Mouse (Mus musculus) 3134 (cell line): ENCODE results near the gene Smpd2.

Source experiments
- DNase-seq: peaks from one replicate; pipeline ENCODE4 v3.0.0-alpha.2; 2011; ENCODE audit warnings: low spot score; ENCODE audit not compliant: insufficient read length; ENCODE audit errors: extremely low read depth

The Smpd2 gene

DNA sequence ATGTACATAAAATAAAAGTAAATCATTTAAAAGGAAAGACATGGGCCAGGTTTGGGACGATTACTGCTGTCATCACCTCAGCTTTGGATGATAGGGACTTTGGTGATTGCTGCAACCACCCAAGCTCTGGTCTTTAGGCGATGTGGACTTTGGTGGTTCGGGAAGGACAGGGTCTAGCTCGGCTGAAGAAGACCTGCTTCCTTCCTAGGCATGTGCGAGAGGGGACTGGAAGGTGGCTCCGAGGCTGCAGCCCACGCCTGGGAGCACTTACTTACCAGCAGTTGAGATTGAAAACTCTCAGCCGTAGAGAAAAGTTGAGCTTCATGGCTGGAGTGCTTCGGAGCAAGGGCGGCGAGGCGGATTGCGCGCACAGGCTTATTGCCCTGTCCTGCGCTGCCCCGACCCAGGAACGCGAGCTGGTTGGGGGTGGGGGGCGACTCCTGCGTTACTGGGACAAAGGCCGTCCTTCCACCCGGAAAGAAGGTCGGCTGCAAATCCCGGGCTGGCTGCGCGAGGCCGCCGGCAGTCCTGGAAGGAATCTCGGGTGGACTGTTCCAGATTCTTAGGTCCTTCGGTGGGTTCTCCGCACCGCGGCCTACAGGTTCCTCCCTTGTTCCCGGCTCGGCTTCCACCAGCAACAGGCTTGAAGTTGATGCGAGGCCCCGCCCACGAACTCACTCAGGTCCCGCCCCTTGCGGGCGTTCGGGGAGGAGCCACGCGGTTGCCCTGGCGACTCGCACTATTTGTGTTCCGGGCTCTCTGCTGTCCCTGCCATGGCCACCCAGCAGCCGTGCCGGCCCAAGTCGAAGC, at the start of gene Smpd2, which contains the start of gene Ppil6:
Gene Smpd2, minus strand, starts transcription at position 662 of the 810 bp plus-strand sequence.
Gene Ppil6, plus strand, starts transcription at position 732 of the 810 bp plus-strand sequence.
- peak; percentile 89 for DNase-seq

DNA sequence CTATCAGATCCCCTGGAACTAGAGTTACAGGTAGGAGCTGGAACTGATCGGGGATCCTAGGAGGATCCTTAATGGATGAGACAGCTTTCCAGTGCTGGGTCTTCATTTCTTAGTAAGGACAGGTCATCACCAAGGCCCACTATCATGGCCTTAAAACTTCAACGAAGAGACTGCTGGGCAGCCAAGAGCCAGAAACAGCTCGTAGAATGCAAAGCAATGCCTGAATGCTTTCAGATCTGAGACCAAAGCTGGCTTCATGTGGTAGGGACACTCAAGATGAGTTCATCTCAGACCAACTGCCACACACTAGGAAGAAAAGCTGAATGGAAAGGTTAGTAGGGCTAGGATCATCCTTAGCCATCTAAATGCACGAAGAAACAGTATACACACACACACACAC, 48.8 kb upstream of the Smpd2 start:
- DNase-seq: no peak

DNA sequence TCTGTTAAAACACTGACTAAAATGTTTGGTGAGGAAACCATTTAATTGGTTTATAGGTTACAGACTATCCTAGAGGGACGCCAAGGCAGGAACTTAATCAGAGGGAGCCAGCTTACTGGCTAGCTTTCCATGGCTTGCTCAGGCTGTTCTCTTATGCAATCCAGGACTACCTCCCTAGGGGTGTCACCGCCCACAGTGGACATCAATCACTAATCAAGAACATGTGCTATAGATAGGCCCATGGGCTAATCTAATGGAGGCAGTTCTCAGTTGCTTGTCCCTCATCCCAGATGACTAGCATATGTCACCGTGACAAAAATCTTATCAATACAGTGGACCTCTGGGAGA, 47.8 kb upstream of the Smpd2 start:
- no peak for DNase-seq

DNA sequence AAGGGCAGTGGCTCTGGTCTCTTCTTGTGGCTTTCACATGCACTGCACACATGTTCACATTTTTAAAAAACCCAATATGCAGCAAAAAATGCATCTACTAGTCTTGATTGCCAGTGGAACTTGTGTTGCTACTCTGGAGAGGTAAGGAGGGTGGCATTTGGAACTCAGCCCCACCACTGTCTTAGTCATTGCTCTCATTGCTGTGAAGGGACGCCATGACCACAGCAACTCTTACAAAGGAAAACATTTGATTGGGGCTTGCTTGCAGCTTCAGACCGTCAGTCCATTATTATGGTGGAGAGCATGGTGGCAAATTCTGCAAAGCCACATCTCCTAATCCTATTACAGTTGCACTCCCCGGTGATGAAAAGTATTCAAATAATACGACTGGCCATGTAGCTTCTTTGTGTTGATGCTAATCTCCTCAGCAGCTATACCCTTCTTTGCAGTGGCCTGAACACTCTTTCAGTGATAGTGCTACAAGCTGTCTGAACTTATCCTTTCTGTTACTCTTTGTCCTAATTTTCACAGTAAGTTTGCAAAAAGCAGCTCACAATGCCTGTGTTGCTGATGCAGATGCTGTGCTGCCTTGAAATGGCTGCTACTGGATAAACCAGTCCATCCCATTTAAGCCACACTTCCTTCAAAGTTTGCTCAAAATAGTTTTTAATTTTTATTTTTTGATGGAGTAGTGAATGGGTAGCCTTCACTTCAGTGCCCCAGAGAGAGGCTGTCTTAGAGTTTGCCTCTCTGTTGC, 47.2 kb upstream of the Smpd2 start:
- DNase-seq: no peak

DNA sequence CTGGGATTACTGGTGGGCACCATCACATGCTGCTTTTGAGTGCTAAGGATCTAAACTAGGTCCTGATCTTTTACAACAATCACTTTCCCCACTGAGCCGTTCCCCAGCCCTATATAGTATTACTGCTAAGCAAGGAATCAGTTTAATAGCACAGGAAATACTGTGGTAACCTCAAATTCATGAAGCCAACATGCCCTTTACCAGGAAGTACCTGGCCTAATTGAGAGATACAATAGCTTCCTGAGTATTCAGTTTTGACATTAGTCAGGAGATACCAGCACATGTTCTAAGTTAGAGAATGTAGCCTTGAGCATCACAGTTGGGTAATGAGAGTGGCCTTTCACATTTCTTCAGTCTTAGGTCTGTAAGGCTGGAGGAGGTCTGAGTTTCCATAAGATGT, 46.5 kb upstream of the Smpd2 start:
- DNase-seq: no peak

DNA sequence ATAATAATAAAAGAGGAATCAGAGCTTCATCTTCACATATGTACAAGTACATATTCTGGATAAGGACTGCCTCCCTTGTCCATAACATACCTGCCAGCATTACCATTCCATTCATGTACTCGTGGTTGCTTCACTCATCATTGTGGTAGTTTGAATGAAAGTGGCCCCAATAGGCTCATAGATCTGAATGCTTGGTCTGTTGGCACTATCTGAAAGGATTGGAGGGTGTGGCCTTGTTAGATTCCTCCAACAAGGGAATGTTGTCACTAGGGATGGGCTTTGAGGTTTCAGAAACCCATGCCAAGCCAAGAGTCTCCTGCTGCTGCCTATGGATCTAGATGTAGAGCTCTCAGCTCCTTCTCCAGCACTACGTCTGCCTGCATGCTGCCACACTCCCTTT, 45.8 kb upstream of the Smpd2 start:
- no peak for DNase-seq

DNA sequence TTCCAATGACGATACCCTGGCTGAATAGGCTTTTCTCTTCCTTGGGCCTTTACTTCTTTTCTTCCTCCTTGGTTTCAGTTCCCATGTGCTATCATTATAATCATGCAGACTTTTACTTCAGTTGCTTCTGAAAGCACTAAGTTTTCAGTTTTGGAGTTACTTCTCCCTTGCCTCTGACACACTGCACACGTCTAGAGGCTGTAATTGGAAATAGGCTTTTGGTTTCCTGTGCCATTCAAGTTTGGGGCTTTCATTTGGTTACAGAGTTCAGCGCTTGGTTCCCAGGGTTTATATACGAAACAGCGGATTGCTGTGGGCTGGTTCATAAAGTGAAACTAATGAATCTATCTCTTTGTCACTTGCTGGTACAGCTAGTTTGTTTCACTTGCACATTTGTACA, 39.8 kb upstream of the Smpd2 start:
- no peak for DNase-seq

DNA sequence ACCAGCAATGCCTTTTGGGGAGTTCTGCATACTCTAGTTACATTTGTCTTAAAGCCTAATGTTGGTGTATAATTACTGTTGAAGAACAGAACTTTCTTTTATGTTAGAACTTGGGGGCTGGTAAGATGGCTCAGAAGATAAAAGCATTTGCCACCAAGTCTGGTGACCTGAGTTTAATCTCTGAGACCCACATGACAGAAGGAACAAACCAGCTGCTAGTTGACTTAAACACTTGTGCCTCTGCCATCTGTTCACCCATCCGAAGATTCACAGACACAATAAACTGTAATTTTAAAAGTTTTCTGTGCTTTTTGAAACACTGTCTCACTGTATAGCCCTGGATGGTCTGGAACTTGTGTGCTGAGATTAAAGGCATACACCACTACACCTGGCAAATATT, 35.5 kb upstream of the Smpd2 start:
- no peak for DNase-seq

DNA sequence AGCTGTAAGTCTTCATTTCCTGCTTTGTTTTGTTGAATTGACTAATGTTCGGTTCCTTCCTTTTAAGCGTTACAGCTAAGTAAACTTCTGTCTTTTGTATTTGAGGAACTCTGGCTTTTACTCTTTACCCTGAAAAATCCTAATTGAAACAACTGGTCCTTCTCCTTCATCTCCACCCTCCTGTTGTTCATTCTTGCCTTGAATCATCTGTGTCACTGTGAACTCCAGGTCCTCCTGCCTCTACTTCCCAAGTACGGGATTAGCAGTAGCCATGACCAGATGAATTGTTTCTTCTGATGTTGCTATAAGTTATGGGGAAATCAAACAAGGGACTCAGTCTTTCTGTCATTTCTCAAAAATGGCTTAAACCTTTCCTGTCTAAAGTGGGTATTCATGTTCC, 33.2 kb upstream of the Smpd2 start:
- no peak for DNase-seq

DNA sequence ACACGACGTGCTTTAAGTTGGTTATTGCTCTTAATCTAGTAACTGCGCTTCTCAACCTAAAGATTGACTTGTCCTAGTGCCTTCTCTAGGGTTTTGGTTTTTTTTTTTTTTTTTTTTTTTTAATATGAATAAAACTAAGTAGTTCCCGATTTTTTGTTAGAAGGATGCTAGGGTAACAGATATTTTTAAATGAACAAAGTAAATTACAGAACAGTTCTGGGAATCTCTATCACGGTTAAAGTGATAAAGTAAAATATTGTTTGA, 30.2 kb upstream of the Smpd2 start:
- no peak for DNase-seq

DNA sequence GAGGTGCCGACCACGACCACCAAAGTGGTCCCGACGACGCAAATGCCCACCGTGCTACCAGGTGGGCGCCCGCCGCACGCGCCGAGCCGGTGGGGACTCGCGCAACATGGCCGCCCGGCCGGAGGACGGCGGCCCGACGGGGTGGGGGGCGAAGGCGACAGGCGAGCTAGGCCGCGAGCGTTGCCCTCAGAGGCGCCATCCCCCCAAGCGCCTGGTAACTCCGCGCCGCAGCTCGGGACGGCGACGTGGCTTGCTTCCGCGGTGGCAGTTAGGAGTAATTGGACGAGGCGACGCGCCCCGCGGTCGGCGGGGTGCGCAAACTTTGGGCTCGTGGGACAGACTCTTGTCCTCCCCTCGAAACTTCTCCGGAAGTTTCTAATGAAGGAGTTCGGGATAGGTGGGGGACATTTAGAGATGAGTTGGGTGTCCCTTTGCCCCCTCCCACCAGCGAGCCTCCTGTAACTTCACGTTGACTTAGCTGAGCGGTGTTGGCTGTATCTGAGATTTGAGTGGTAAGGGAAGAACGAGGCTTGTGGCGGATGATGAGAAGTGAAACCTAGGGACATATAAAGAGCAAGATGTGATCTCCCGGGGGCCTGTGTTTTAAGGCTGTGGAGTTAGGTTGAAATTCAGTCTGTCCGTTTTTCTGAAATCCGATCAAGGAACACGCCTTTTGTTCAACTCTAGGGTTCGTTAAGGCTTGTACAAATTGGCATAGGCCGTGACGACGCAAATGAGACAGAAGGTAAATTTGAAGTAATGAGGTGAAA, 29.7 kb upstream of the Smpd2 start:
- DNase-seq: peak; percentile 78

DNA sequence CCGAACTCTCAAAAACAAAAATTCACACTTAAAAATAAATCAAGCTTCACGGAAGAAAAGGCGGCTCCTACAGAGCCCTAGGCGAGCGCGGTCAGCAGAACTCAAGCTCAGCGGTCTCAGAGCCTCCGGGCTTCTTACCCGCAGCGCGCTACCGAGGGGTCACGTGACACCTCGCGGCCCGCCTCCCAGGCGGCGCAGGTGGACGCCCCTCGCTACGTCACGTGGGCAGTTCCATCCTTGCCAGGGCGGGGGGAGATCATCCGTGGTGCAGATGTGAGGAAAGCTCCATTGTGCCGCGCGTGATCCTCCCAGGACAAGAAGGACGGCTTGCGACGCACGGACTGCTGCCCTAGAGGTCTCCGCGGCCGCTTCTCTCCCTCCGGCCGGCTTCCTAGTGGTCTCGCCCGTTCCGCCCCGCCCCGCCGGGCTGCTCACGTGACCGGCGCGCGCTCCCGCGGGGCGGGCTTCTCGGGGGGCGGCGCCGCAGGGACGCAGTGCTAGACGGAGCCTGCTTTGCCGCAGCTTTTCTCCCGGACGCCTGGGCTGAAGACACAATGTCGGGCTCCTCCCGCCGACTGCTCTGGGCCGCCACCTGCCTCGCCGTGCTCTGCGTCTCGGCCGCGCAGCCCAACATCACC, 28.9 kb upstream of the Smpd2 start, which contains the start of gene Cd164:
Gene Cd164, plus strand, starts transcription at position 434 of the 638 bp plus-strand sequence.
- DNase-seq: peak; percentile 91

DNA sequence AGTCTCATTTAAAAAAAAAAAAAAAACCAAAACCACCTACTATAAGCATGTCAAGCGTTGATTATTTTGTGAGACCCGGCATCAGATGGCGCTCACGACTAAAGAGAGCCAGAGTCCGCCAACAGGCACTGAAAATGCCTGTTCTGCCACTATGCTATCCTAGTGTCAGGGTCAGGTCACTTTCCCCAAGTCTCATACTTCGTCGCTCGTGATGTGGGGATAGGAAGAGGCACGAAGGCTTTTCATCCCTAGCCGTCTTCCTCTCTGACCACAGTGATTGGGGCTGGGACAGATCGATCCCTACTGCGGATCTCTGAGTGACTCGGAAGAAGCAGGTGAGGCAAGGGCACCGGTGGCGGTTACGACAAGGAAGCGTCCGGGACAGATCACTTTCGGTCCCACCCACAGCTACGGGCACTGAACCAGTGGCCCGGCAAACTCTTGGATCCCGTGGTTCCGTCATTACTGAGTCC, 28.4 kb upstream of the Smpd2 start:
- DNase-seq: no peak

DNA sequence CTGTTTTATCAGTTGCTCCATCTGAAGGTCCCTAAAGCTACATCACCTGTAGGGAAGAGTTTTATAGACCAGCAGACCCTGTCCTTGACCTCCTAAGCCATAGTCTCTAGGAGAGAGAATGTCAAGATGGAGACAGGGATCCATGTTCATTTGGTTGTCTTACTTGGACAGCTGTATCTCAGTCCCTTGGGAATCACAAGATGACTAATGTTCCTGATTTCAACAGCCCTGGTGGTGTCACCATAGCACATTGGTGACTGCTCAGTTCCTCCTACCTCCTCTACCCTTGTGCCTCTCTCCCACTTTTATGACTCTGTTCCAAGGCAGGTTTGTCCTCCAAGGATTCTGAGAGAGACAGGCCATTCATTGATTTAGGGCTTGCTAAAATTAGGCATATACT, 24.8 kb upstream of the Smpd2 start:
- DNase-seq: no peak

DNA sequence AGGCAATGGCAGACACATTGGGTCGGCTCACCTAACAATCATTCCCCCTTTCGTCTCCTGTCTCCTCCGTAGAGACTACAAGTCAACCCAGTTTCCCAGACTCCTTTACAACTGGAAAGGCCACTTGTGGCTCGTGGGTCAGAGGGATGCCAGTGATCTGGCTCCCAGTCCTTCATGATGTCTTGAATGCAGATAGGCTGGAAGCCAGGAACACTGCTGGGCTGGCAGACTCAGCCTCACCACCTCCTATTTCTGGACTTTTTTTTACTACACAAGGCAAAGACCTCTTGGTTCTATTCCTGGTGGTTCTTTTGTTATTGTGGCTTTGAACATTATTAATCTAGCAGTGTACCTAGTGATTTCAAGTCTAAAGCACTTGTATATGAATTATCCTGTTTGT, 24.1 kb upstream of the Smpd2 start:
- DNase-seq: no peak

DNA sequence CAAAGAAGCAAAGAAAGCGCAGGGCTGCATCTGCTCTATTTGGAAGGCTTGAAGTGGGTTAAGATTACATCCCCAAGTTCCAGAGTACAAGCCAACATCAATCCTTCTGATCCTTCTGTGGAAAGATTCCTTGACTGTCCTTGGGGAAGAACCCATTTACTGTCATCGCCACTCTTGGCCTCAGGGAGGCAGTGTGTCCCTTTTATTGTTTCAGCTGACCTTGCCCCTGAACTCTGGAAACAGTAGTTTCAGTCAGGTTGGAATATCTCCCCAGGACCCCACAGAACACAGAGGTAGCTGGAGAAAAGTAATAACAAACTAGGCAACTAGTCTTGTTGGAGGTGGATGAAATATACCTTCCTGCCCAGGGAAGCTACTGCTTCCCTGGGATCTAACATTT, 19.0 kb upstream of the Smpd2 start:
- no peak for DNase-seq

DNA sequence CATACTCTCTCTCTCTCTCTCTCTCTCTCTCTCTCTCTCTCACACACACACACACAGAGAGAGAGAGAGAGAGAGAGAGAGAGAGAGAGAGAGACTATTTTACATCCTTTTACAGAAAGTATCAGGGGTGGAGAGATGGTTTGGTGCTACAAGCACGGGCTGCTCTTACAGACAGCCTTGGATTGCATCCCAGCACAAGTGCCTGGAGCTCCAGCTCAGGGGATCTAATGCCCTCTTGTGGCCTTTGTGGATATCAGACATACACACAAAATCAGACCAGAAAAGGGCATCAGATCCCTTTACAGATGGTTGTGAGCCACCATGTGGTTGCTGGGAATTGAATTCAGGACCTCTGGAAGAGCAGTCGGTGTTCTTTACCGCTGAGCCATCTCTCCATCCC, 15.3 kb upstream of the Smpd2 start:
- peak; percentile 50 for DNase-seq

DNA sequence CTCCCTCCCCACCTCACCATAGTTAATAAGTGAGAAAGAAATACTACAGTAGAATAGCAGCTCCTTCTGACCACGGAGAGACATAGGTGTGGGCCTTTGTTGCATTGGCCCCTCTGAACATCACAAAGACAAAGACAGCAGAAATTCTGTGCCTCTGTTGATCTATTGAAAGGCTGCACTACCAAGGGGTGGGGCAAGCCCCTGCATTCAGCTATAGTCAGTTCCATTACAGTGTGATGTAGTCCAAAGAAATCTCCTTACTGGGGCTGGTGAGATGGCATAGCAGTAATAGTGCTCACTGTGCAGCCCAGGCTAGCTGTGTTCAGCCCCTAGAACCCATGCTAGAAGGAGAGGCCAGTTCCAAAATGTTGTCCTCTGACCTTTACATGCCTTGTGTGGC, 14.8 kb upstream of the Smpd2 start:
- DNase-seq: no peak

DNA sequence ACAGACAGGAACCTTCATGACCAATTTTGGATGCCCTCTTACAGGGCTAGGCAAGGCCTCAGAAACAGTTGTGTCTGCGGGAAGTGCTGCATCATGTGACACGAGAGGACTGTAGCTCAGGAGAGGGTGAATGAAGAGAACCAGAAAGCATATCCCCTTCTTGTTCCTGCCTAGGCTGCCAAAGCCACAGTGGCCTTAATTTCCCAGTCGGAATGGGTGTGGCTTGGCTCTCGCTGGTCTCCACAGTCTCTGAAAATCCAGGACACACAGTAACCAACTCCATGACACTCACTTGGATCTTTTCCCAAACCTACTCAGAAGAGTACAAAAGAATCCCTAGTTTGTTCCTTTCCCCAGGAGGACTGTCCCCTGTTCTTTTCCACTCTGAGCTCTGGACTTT, 10.8 kb upstream of the Smpd2 start:
- peak; percentile 47 for DNase-seq

DNA sequence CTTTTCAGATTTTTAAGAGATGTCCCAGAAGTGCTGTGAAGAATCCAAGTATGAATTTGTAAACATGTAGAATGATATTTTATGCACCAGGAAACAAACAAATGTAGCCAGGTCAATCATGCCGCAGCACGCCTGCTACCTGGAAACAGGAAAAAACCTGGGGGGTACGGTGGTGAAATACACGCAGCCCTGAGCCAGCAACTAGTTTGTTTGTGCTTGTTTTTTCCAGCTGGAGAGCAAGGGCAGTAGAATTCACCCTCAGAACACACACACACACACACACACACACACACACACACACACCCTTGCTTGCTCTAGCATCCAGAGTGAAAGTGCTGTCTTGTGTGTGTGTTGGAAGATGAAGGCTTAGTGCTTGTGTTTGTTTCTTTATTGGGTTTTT, 942 bp upstream of the Smpd2 start:
- no peak for DNase-seq

DNA sequence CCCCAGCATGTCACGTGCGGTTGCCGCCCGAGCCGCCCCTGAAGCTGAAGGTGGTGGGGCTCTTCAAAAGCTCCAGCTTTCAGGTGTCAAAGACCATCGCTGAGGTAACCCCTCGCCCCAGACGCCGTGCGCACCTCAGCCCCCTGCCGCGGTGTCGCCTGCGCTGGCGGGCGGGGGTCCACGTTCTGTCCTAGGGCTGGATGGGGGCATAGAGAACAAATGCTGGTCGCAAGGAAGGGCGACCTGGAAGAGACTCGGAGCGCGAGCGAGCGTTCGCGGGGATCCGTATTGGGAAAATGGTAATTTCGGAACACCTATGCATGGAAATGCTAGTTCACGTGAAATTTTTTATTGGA, 327 bp upstream of the Smpd2 start:
- no peak for DNase-seq
